Mouse (Mus musculus): ENCODE measurements around the gene Ush2a. TPM values are rescaled to one million over a fixed set of nuclear protein-coding genes. Genes with fewer than 3 reads are reported as not detected.

The Ush2a gene
- polyA plus RNA-seq, 1 experiment = 4.2 TPM

DNA sequence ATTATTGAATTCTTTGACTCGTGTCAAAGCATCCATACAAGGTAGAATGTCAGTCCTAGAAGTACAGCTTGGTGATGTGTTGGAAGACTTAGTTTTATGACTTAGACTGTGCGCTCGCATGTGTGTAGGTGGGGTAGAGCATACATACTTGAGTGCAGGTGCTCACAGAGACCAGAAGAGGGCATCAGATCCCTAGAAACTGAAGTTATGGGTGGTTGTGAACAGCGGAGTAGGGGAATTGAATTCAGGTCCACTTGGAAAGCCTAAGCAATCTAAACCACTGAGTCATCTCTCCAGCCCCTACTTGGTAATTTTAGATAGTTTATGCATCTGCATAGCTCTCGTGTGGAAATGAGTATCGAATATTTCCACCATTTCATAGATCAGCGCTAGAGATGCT, 59.7 kb downstream of the Ush2a start:
- TF ChIP-seq POLR2A (IDR thresholded peaks at IDR 0.05; ENCODE audit: control insufficient read depth, low read depth, low read length) (no peak), CTCF (IDR thresholded peaks at IDR 0.05; ENCODE audit: control insufficient read depth, insufficient read depth, insufficient replicate concordance, low read depth, low read length) (no peak)
- Histone ChIP-seq H3K36me3 (ENCODE audit: control insufficient read depth, insufficient read depth, low read length) (no peaks in the 10 kb centered on the region), H3K4me3 (ENCODE audit: control insufficient read depth, low read depth, low read length) (no peak overlapping the region), H3K4me1 (ENCODE audit: control insufficient read depth, insufficient read depth, low read length) (no peaks in the 10 kb centered on the region), H3K27me3 (ENCODE audit: control insufficient read depth, insufficient read depth, low read length) (no peaks in the 10 kb centered on the region), H3K27ac (ENCODE audit: control insufficient read depth, insufficient read depth, low read depth, low read length) (no peak overlapping the region)

DNA sequence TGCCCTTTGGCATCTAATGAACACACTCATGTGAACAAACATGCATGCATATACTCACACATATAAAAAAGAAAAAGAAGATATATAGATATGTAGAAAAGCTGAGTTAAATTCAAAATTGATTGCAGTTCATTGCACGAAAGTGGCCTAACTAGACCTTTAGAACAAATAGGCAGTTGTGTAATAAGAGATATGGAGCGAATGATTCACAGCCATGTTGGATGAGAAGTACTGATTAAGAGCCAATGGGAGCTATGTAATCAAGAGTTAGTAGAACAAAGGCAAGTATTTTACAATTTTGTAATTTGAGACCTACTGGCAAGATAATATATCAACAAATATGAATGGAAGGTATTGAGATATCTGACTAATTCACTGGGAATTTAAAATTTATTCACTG, 68.6 kb downstream of the Ush2a start:
- Histone ChIP-seq H3K4me1 (ENCODE audit: control insufficient read depth, insufficient read depth, low read length) (no peaks in the 10 kb centered on the region; the same call in 1 of the 2 replicates), H3K4me3 (ENCODE audit: control insufficient read depth, low read depth, low read length) (no peak overlapping the region), H3K27ac (ENCODE audit: control insufficient read depth, insufficient read depth, low read depth, low read length) (no peak overlapping the region), H3K36me3 (ENCODE audit: control insufficient read depth, insufficient read depth, low read length) (no peaks in the 10 kb centered on the region), H3K27me3 (ENCODE audit: control insufficient read depth, insufficient read depth, low read length) (no peaks in the 10 kb centered on the region)
- no peak for TF ChIP-seq POLR2A (IDR thresholded peaks at IDR 0.05; ENCODE audit: control insufficient read depth, low read depth, low read length)
- TF ChIP-seq CTCF (IDR thresholded peaks at IDR 0.05; ENCODE audit: control insufficient read depth, insufficient read depth, insufficient replicate concordance, low read depth, low read length) = no peak

DNA sequence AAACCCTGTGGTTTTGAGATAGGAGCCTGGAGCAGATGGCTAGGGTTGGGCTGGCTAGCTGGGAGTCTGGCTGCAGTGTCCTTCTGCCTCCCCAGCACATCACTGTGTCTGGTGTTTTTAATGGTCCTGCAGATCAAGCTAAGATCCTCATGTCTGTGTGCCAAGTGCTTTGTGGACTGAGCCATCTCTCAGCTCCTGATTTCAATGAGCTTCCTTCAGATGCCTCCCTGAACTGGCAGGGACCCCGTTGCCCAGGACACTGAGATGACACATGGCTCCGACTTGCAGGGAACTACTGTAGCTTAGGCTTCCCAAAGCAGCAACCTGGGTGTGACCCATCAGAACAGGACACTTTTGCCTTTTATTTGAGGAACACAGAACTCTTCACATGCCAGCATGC, 72.1 kb downstream of the Ush2a start:
- Histone ChIP-seq H3K36me3 (ENCODE audit: control insufficient read depth, insufficient read depth, low read length) (no peaks in the 10 kb centered on the region), H3K27ac (ENCODE audit: control insufficient read depth, insufficient read depth, low read depth, low read length) (no peak overlapping the region), H3K27me3 (ENCODE audit: control insufficient read depth, insufficient read depth, low read length) (no peaks in the 10 kb centered on the region), H3K4me1 (ENCODE audit: control insufficient read depth, insufficient read depth, low read length) (no peaks in the 10 kb centered on the region; the same call in 1 of the 2 replicates), H3K4me3 (ENCODE audit: control insufficient read depth, low read depth, low read length) (no peak overlapping the region)
- TF ChIP-seq CTCF (IDR thresholded peaks at IDR 0.05; ENCODE audit: control insufficient read depth, insufficient read depth, insufficient replicate concordance, low read depth, low read length) (no peak), POLR2A (IDR thresholded peaks at IDR 0.05; ENCODE audit: control insufficient read depth, low read depth, low read length) (no peak)

DNA sequence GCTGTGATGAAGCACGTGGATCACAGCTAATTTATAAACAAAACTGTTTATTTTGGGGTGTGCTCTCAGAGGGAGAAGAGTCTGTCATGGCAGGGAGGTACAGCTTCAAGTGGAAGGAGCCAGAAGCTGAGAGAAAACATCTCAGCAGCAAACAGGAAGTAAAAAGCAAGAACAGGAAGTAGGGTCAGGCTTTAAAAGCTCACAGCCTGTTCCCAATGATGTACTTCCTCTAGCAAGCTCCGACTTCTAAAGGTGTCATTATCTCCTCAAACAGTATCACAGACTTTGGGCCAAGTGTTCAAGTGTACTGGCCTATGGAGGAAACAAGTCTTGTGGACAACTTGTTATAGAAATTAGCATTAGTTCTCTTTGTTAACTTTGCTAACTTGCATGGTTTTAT, 85.9 kb downstream of the Ush2a start:
- H3K27me3 ChIP-seq (ENCODE audit: control insufficient read depth, insufficient read depth, low read length) = no peaks in the 10 kb centered on the region
- H3K27ac ChIP-seq (ENCODE audit: control insufficient read depth, insufficient read depth, low read depth, low read length) = no peak overlapping the region
- no peaks in the 10 kb centered on the region for H3K36me3 ChIP-seq (ENCODE audit: control insufficient read depth, insufficient read depth, low read length)
- no peaks in the 10 kb centered on the region for H3K4me1 ChIP-seq (ENCODE audit: control insufficient read depth, insufficient read depth, low read length)
- no peak overlapping the region for H3K4me3 ChIP-seq (ENCODE audit: control insufficient read depth, low read depth, low read length)
- TF ChIP-seq CTCF (IDR thresholded peaks at IDR 0.05; ENCODE audit: control insufficient read depth, insufficient read depth, insufficient replicate concordance, low read depth, low read length) (no peak), POLR2A (IDR thresholded peaks at IDR 0.05; ENCODE audit: control insufficient read depth, low read depth, low read length) (no peak)

DNA sequence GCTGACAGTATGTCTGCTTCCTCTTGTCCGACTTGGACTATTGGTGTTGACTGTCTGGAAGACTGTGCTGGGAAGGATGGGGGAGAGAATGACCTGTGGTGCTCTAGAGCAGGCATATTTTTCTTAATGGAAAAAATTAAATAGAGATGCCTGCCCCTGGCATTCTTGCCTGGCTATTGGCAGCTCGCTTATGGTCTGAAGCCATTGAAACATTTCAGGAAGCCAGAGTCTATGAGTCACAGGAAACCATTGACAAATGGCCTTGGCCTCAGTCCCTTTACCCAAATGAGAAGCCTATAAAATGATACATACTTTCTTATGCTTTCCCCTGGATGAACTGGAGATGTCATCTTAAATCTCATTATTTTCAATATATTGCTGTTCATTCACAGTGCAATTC, 92.9 kb downstream of the Ush2a start:
- Histone ChIP-seq H3K27ac (ENCODE audit: control insufficient read depth, insufficient read depth, low read depth, low read length) (no peak overlapping the region), H3K27me3 (ENCODE audit: control insufficient read depth, insufficient read depth, low read length) (no peaks in the 10 kb centered on the region), H3K4me1 (ENCODE audit: control insufficient read depth, insufficient read depth, low read length) (peaks cover 2% of the 10 kb centered on the region; the same call in 1 of the 2 replicates), H3K4me3 (ENCODE audit: control insufficient read depth, low read depth, low read length) (no peak overlapping the region), H3K36me3 (ENCODE audit: control insufficient read depth, insufficient read depth, low read length) (no peaks in the 10 kb centered on the region)
- TF ChIP-seq POLR2A (IDR thresholded peaks at IDR 0.05; ENCODE audit: control insufficient read depth, low read depth, low read length) (no peak), CTCF (IDR thresholded peaks at IDR 0.05; ENCODE audit: control insufficient read depth, insufficient read depth, insufficient replicate concordance, low read depth, low read length) (no peak)

DNA sequence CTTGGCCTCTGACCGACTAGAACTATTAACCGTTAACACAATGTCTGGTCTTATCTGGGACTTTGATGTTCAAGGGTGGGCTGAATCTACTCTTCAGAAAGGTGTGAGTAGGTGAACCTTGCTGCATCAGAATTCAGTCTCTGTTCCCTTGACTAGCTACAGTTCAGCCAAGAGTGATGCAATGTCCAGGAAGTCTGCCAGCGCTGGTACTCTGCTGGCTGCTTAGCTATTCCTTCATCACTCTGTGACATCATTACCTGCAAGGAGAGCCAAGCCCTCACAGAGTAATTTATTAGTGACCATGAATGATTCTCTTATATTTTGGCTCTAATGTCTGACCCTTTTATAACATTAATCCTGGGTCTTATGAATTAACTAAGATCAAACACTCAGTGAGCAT, 101.7 kb downstream of the Ush2a start:
- TF ChIP-seq POLR2A (IDR thresholded peaks at IDR 0.05; ENCODE audit: control insufficient read depth, low read depth, low read length) (no peak), CTCF (IDR thresholded peaks at IDR 0.05; ENCODE audit: control insufficient read depth, insufficient read depth, insufficient replicate concordance, low read depth, low read length) (no peak)
- Histone ChIP-seq H3K4me3 (ENCODE audit: control insufficient read depth, low read depth, low read length) (no peak overlapping the region), H3K36me3 (ENCODE audit: control insufficient read depth, insufficient read depth, low read length) (no peaks in the 10 kb centered on the region), H3K27ac (ENCODE audit: control insufficient read depth, insufficient read depth, low read depth, low read length) (no peak overlapping the region), H3K4me1 (ENCODE audit: control insufficient read depth, insufficient read depth, low read length) (no peaks in the 10 kb centered on the region), H3K27me3 (ENCODE audit: control insufficient read depth, insufficient read depth, low read length) (no peaks in the 10 kb centered on the region)

DNA sequence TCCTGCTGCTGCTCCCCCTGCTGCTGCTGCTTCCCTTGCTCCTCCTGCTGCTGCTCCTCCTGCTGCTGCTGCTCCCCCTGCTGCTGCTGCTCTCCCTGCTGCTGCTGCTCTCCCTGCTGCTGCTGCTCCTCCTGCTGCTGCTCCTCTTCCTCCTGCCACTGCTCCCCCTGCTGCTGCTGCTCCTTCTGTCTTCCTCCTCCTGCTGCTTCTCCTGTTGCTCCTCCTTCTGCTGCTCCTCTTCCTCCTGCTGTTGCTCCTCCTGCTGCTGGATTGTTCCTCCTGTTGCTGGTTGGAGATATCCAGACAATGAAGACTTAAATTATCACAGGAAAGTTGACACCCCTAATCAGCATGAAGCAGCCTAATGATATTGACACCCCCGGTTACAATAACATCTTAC, 123.4 kb downstream of the Ush2a start:
- Histone ChIP-seq H3K4me3 (ENCODE audit: control insufficient read depth, low read depth, low read length) (no peak overlapping the region), H3K36me3 (ENCODE audit: control insufficient read depth, insufficient read depth, low read length) (no peaks in the 10 kb centered on the region), H3K27me3 (ENCODE audit: control insufficient read depth, insufficient read depth, low read length) (no peaks in the 10 kb centered on the region), H3K27ac (ENCODE audit: control insufficient read depth, insufficient read depth, low read depth, low read length) (no peak overlapping the region), H3K4me1 (ENCODE audit: control insufficient read depth, insufficient read depth, low read length) (no peaks in the 10 kb centered on the region)
- TF ChIP-seq POLR2A (IDR thresholded peaks at IDR 0.05; ENCODE audit: control insufficient read depth, low read depth, low read length) (no peak), CTCF (IDR thresholded peaks at IDR 0.05; ENCODE audit: control insufficient read depth, insufficient read depth, insufficient replicate concordance, low read depth, low read length) (no peak)

DNA sequence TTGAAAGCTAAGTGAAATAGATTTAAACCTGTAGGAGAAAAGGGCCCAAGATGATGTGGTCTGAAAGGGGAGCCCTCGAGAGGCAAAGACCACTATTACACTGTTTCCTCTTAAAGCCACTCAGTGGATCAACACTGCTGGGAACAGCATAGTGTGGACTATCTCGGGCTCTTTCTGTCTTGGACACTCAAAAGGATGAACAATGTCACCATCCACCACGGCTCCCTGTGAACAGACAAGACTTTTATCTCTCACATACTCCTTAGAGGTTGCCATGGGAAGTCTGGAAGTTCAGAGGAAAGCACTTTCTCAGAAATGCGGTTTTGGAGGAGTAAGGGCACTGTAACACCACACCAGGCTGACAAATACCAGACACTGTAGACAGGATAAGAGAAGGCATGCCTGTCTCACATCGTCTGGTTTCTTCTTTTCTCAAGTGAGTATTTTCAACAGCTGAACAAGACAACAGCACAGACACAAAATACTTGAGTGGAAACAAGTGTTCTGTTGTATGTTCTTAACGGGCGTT, 124.0 kb downstream of the Ush2a start:
- no peaks in the 10 kb centered on the region for H3K27me3 ChIP-seq (ENCODE audit: control insufficient read depth, insufficient read depth, low read length)
- no peak for TF ChIP-seq POLR2A (IDR thresholded peaks at IDR 0.05; ENCODE audit: control insufficient read depth, low read depth, low read length)
- no peak for TF ChIP-seq CTCF (IDR thresholded peaks at IDR 0.05; ENCODE audit: control insufficient read depth, insufficient read depth, insufficient replicate concordance, low read depth, low read length)
- H3K4me3 ChIP-seq (ENCODE audit: control insufficient read depth, low read depth, low read length) = no peak overlapping the region
- no peaks in the 10 kb centered on the region for H3K36me3 ChIP-seq (ENCODE audit: control insufficient read depth, insufficient read depth, low read length)
- H3K27ac ChIP-seq (ENCODE audit: control insufficient read depth, insufficient read depth, low read depth, low read length) = no peak overlapping the region
- H3K4me1 ChIP-seq (ENCODE audit: control insufficient read depth, insufficient read depth, low read length) = no peaks in the 10 kb centered on the region
